Mouse (Mus musculus) liver, embryonic 11.5 days (tissue): ENCODE measurements around the gene Ftl1. TPM values are rescaled to one million over a fixed set of nuclear protein-coding genes. Genes with fewer than 3 reads are reported as not detected.

Experiments used
- ATAC-seq: fragments of 200-750 bp; cut with Nextera tagmentation; replicated peaks from 2 replicates; pipeline ENCODE4 v1.8.0; 2017; ENCODE audit warnings: moderate number of reproducible peaks, mild to moderate bottlenecking, moderate TSS enrichment, moderate library complexity; ENCODE audit not compliant: low FRiP score
- DNase-seq: peaks from one replicate; pipeline ENCODE4 v3.0.0-alpha.2; 2017; ENCODE audit warnings: low spot score
- H3K27ac ChIP-seq: fragments of 300-500 bp; sonication (generic); 2 replicates; pipeline ENCODE4 v1.5.1; 2014; ENCODE audit warnings: mild to moderate bottlenecking, low read depth, low read length, control low read depth
- H3K27me3 ChIP-seq: fragments of 300-500 bp; sonication (generic); replicated peaks from 2 replicates; pipeline ENCODE4 v1.6.1; 2014; ENCODE audit warnings: low read length, mixed read lengths; ENCODE audit not compliant: control insufficient read depth, insufficient read depth
- H3K36me3 ChIP-seq: fragments of 300-500 bp; sonication (generic); 2 replicates; pipeline ENCODE4 v1.6.1; 2014; ENCODE audit warnings: mild to moderate bottlenecking, low read length, moderate library complexity, mixed read lengths; ENCODE audit not compliant: control insufficient read depth, insufficient read depth
- H3K4me1 ChIP-seq: fragments of 300-500 bp; sonication (generic); replicated peaks from 2 replicates; pipeline ENCODE4 v1.6.1; 2014; ENCODE audit warnings: low read length, mixed read lengths; ENCODE audit not compliant: control insufficient read depth, insufficient read depth
- H3K4me2 ChIP-seq: fragments of 300-500 bp; sonication (generic); 2 replicates; pipeline ENCODE4 v1.6.1; 2014; ENCODE audit warnings: mild to moderate bottlenecking, control low read depth, moderate library complexity
- H3K4me3 ChIP-seq: fragments of 300-500 bp; sonication (generic); 2 replicates; pipeline ENCODE4 v1.5.1; 2014; ENCODE audit warnings: low read depth, low read length, control low read depth
- H3K9ac ChIP-seq: fragments of 300-500 bp; sonication (generic); 2 replicates; pipeline ENCODE4 v1.6.1; 2014; ENCODE audit warnings: low read depth, low read length, control low read depth
- H3K9me3 ChIP-seq: fragments of 300-500 bp; sonication (generic); 2 replicates; pipeline ENCODE4 v1.6.1; 2016; ENCODE audit warnings: low read length, inconsistent platforms, mixed read lengths; ENCODE audit not compliant: control insufficient read depth
- WGBS: fragments of 180-500 bp; shearing (Covaris S2); extraction: QIAGEN DNeasy Blood & Tissue Kit; methylation state at CpG from one replicate; pipeline ENCODE4 v1.1.7; 2014; 5-methylcytosine and 5-hydroxymethylcytosine counted together
- polyA plus RNA-seq: library from polyadenylated mRNA; unstranded; fragments of >200 nt; fragmentation: Nextera tagmentation; extraction: Ambion mirVana; gene quantifications from 2 replicates; pipeline ENCODE4 v1.2.1, GENCODE M21; 2014

The Ftl1 gene
- polyA plus RNA-seq, 1 experiment from 2014 or later = 6,297 TPM

- Histone ChIP-seq H3K9ac (peak overlapping the region; percentile 83), H3K4me1 (peaks cover 53% of the 10 kb centered on the region), H3K36me3 (peaks cover 35% of the 10 kb centered on the region), H3K27ac (peak overlapping the region; percentile 96), H3K4me2 (peak overlapping the region; percentile 73), H3K27me3 (no peaks in the 10 kb centered on the region), H3K4me3 (peak overlapping the region; percentile 89), H3K9me3 (no peaks in the 10 kb centered on the region)
- 62% methylated on average over 5 of the region's 5 CpGs for WGBS
- DNase-seq (no peak), ATAC-seq (no peak)
These were observed 1.6 kb upstream of the Ftl1 start for GRCm38 (mm10) chr7:45461326-45461725.

GRCm38 (mm10) chr7:45460860-45461314, 1.2 kb upstream of the Ftl1 start:
- ATAC-seq = peak; percentile 70
- H3K4me1 ChIP-seq = peaks cover 52% of the 10 kb centered on the region

GRCm38 (mm10) chr7:45460377-45460776, 693 bp upstream of the Ftl1 start:
- 49% methylated on average over 7 of the region's 7 CpGs for WGBS
- H3K27me3 ChIP-seq = no peaks in the 10 kb centered on the region
- H3K27ac ChIP-seq = peak overlapping the region; percentile 96
- peak overlapping the region; percentile 73 for H3K4me2 ChIP-seq
- peak; percentile 2; the same call in 1 of the 2 replicates for ATAC-seq
- peaks cover 47% of the 10 kb centered on the region for H3K4me1 ChIP-seq
- H3K9me3 ChIP-seq = no peaks in the 10 kb centered on the region
- peaks cover 37% of the 10 kb centered on the region for H3K36me3 ChIP-seq
- H3K4me3 ChIP-seq = peak overlapping the region; percentile 89
- peak overlapping the region; percentile 83 for H3K9ac ChIP-seq
- DNase-seq = no peak

More at GRCm38 (mm10) chr7:45460860-45461314, 1.2 kb upstream of the Ftl1 start:
- Histone ChIP-seq H3K9me3 (no peaks in the 10 kb centered on the region), H3K4me2 (peak overlapping the region; percentile 73), H3K27me3 (no peaks in the 10 kb centered on the region), H3K9ac (peak overlapping the region; percentile 83), H3K36me3 (peaks cover 37% of the 10 kb centered on the region), H3K4me3 (peak overlapping the region; percentile 89), H3K27ac (peak overlapping the region; percentile 96)
- 7% methylated on average over 13 of the region's 13 CpGs for WGBS
- DNase-seq = peak; percentile 83

- Histone ChIP-seq H3K27me3 (no peaks in the 10 kb centered on the region), H3K9ac (peak overlapping the region; percentile 94), H3K36me3 (peaks cover 29% of the 10 kb centered on the region), H3K4me2 (peak overlapping the region; percentile 98), H3K4me1 (peaks cover 40% of the 10 kb centered on the region), H3K4me3 (peak overlapping the region; percentile 89), H3K9me3 (no peaks in the 10 kb centered on the region), H3K27ac (peak overlapping the region; percentile 96)
- DNase-seq (peak; percentile 84), ATAC-seq (peak; percentile 32)
- under 1% methylated on average over 42 of the region's 43 CpGs for WGBS
These were observed 728 bp downstream of the Ftl1 start for GRCm38 (mm10) chr7:45458748-45459563.

- WGBS = 45% methylated on average over 10 of the region's 10 CpGs
- no peak for DNase-seq
- Histone ChIP-seq H3K36me3 (peaks cover 27% of the 10 kb centered on the region), H3K27me3 (no peaks in the 10 kb centered on the region), H3K9ac (peak overlapping the region; percentile 94), H3K4me3 (peak overlapping the region; percentile 89), H3K27ac (peak overlapping the region; percentile 96), H3K4me2 (peak overlapping the region; percentile 98), H3K9me3 (no peaks in the 10 kb centered on the region), H3K4me1 (peaks cover 40% of the 10 kb centered on the region)
- ATAC-seq = peak; percentile 21
These were observed 2.3 kb downstream of the Ftl1 start for GRCm38 (mm10) chr7:45457204-45458060.

- no peaks in the 10 kb centered on the region for H3K27me3 ChIP-seq
- DNase-seq = no peak
- ATAC-seq = no peak
- 45% methylated on average over 9 of the region's 9 CpGs for whole genome bisulfite sequencing
- H3K9me3 ChIP-seq = no peaks in the 10 kb centered on the region
- H3K4me2 ChIP-seq = peak overlapping the region; percentile 98
- H3K4me3 ChIP-seq = peak overlapping the region; percentile 89
- H3K27ac ChIP-seq = peak overlapping the region; percentile 96
- peaks cover 24% of the 10 kb centered on the region for H3K36me3 ChIP-seq
- peak overlapping the region; percentile 94 for H3K9ac ChIP-seq
- H3K4me1 ChIP-seq = peaks cover 39% of the 10 kb centered on the region
These were observed 2.9 kb downstream of the Ftl1 start for GRCm38 (mm10) chr7:45456721-45457203.

GRCm38 (mm10) chr7:45455932-45456696, 3.6 kb downstream of the Ftl1 start:
- no peak overlapping the region for H3K4me2 ChIP-seq
- no peak overlapping the region for H3K9ac ChIP-seq

GRCm38 (mm10) chr7:45454971-45455370, 4.7 kb downstream of the Ftl1 start:
- ATAC-seq (no peak), DNase-seq (no peak)
- Histone ChIP-seq H3K36me3 (peaks cover 23% of the 10 kb centered on the region), H3K4me2 (no peak overlapping the region), H3K4me1 (peaks cover 26% of the 10 kb centered on the region), H3K27me3 (no peaks in the 10 kb centered on the region), H3K9me3 (no peaks in the 10 kb centered on the region), H3K27ac (no peak overlapping the region), H3K9ac (no peak overlapping the region), H3K4me3 (no peak overlapping the region)
- 88% methylated on average over 15 of the region's 15 CpGs for WGBS

More at GRCm38 (mm10) chr7:45455932-45456696, 3.6 kb downstream of the Ftl1 start:
- Histone ChIP-seq H3K4me1 (peaks cover 37% of the 10 kb centered on the region), H3K36me3 (peaks cover 23% of the 10 kb centered on the region), H3K9me3 (no peaks in the 10 kb centered on the region), H3K27ac (peak overlapping the region; percentile 96), H3K27me3 (no peaks in the 10 kb centered on the region), H3K4me3 (0 out of 2 replicates have a peak overlapping the region, but pooled peaks have one; percentile 89)
- DNase-seq = no peak
- no peak for ATAC-seq
- 77% methylated on average over 13 of the region's 13 CpGs for WGBS
